Mouse (Mus musculus) kidney, adult 2 months (tissue): ENCODE measurements around the gene Vmn1r3. TPM values are rescaled to one million over a fixed set of nuclear protein-coding genes. Genes with fewer than 3 reads are reported as not detected.

Experiments used
- polyA plus RNA-seq: library from polyadenylated mRNA; depleted of rRNA; stranded (reverse); fragments of >200 nt; gene quantifications from 2 replicates; pipeline ENCODE4 v1.2.3, GENCODE M21; 2012; rRNA removed

Vmn1r3 gene
- polyA plus RNA-seq, 1 experiment = not detected

Other genes with a start within 250 kb of the Vmn1r3 start
- gene Vmn1r2, start 18.0 kb downstream of the Vmn1r3 start, polyA plus RNA-seq = not detected in 2 replicates